Mouse (Mus musculus) hindbrain, embryonic 16.5 days (tissue): ENCODE measurements around the gene Zfp988. TPM values are rescaled to one million over a fixed set of nuclear protein-coding genes. Genes with fewer than 3 reads are reported as not detected.
"Not testable (repeated sequence)": the region's sequence is repeated elsewhere in the genome, so short reads cannot be mapped to it uniquely, and the experiment has no call there.

Source experiments
- ATAC-seq: fragments of 200-750 bp; cut with Nextera tagmentation; 2 replicates; pipeline ENCODE4 v1.8.0; 2017; ENCODE audit warnings: moderate TSS enrichment, moderate library complexity
- H3K27ac ChIP-seq: fragments of 300-500 bp; sonication (generic); 2 replicates; pipeline ENCODE4 v1.5.1; 2014; ENCODE audit warnings: low read depth, mild to moderate bottlenecking, control low read depth, low read length, moderate library complexity
- H3K27me3 ChIP-seq: fragments of 300-500 bp; sonication (generic); replicated peaks from 2 replicates; pipeline ENCODE4 v1.6.1; 2014; ENCODE audit warnings: low read length; ENCODE audit not compliant: control insufficient read depth, insufficient read depth
- H3K36me3 ChIP-seq: fragments of 300-500 bp; sonication (generic); 2 replicates; pipeline ENCODE4 v1.6.1; 2014; ENCODE audit warnings: mild to moderate bottlenecking, low read length, moderate library complexity, mixed read lengths; ENCODE audit not compliant: control insufficient read depth, insufficient read depth
- H3K4me1 ChIP-seq: fragments of 300-500 bp; sonication (generic); 2 replicates; pipeline ENCODE4 v1.6.1; 2014; ENCODE audit warnings: low read depth, low read length; ENCODE audit not compliant: control insufficient read depth, insufficient read depth
- H3K4me2 ChIP-seq: fragments of 300-500 bp; sonication (generic); 2 replicates; pipeline ENCODE4 v1.6.1; 2014; ENCODE audit warnings: mild to moderate bottlenecking, low read length, control low read depth, moderate library complexity
- H3K4me3 ChIP-seq: fragments of 300-500 bp; sonication (generic); 2 replicates; pipeline ENCODE4 v1.5.1; 2014; ENCODE audit warnings: mild to moderate bottlenecking, low read length, control low read depth, moderate library complexity
- H3K9ac ChIP-seq: fragments of 300-500 bp; sonication (generic); 2 replicates; pipeline ENCODE4 v1.6.1; 2014; ENCODE audit warnings: low read depth, mild to moderate bottlenecking, control low read depth, low read length, moderate library complexity
- H3K9me3 ChIP-seq: fragments of 300-500 bp; sonication (generic); 2 replicates; pipeline ENCODE4 v1.6.1; 2014; ENCODE audit warnings: mild to moderate bottlenecking, low read length, moderate library complexity; ENCODE audit not compliant: control insufficient read depth
- WGBS: fragments of 180-500 bp; shearing (Covaris S2); extraction: QIAGEN DNeasy Blood & Tissue Kit; methylation state at CpG from one replicate; pipeline ENCODE4 v1.1.7; 2014; 5-methylcytosine and 5-hydroxymethylcytosine counted together
- polyA plus RNA-seq: library from polyadenylated mRNA; unstranded; fragments of >200 nt; fragmentation: Nextera tagmentation; extraction: Ambion mirVana; gene quantifications from 2 replicates; pipeline ENCODE4 v1.2.1, GENCODE M21; 2015

The Zfp988 gene
- polyA plus RNA-seq, 1 experiment from 2014 or later = 0.08 TPM

DNA sequence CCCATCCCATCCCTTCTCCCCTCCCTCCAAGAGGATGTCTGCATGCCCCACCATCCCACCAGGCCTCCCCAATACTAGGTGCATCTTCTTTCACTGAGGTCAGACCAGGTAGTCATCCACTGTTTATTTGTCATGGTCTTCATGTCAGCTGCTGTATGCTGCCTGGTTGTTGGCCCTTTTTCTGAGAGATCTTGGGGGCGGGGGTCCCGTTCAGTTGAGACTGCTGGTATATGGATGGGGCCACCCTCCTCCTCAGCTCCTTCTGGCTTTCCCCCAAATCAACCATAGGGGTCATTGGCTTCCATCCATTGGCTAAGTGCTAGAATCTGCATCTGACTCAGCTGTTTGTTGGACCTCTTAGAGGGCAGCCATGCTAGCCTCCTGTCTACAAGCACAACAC lies 64.1 kb downstream of the Zfp988 start:
- H3K4me2 ChIP-seq, H3K4me3 ChIP-seq, H3K27me3 ChIP-seq, H3K9me3 ChIP-seq, H3K4me1 ChIP-seq, H3K27ac ChIP-seq, H3K9ac ChIP-seq, H3K36me3 ChIP-seq, ATAC-seq: not testable (repeated sequence)
- no CpG with 5 or more reads among the region's 2 CpGs for WGBS

DNA sequence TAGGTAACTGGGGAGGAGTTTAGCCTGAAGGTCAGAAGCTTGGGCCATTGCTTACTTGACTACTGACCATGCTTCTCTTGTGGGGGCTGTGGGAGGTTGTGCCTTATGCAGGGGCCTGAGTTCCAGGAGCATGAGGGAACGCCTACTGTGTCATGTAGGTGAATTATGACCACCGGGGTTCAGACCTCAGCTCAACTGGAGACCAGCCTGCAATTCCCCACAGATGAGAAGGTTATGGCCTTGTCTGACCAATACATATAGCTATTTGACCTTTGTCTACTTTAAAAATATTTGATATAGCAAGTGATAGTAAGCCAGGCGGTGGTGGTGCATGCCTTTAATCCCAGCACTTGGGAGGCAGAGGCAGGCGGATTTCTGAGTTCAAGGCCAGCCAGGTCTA lies 77.7 kb downstream of the Zfp988 start:
- not testable (repeated sequence) for H3K9me3 ChIP-seq, H3K4me2 ChIP-seq, H3K36me3 ChIP-seq, ATAC-seq, H3K27ac ChIP-seq, H3K4me3 ChIP-seq, H3K27me3 ChIP-seq, H3K9ac ChIP-seq, H3K4me1 ChIP-seq
- WGBS = 94% methylated on average over 2 of the region's 4 CpGs

Other genes with a start within 250 kb of the Zfp988 start
- gene Zfp991, start 173.6 kb upstream of the Zfp988 start, polyA plus RNA-seq = 5.3 and 6.4 TPM in 2 replicates
- gene Zfp978, start 55.6 kb downstream of the Zfp988 start, polyA plus RNA-seq = 0.17 TPM in 1 of 2 replicates, not detected in the other
- gene Zfp982, start 186.7 kb downstream of the Zfp988 start, polyA plus RNA-seq = 4.4 and 5.2 TPM in 2 replicates
- gene Gm16503, start 234.5 kb downstream of the Zfp988 start, polyA plus RNA-seq = 0.52 and 1.0 TPM in 2 replicates
- 0.12 and 0.21 TPM in 2 replicates for gene Zfp985, start 247.6 kb downstream of the Zfp988 start, polyA plus RNA-seq